Mouse (Mus musculus) MEL (cell line): ENCODE results near the gene Rplp2. TPM values are rescaled to one million over a fixed set of nuclear protein-coding genes. Genes with fewer than 3 reads are reported as not detected.
A peak's percentile ranks its signal among the peaks of the same experiment; 100 is the strongest.

Experiments
- DNase-seq: peaks from one replicate; pipeline ENCODE4 v3.0.0; 2011; ENCODE audit warnings: low read depth, low spot score
- H3K27ac ChIP-seq: 2 replicates; pipeline ENCODE4 v1.5.1; 2012; ENCODE audit warnings: low read depth, mild to moderate bottlenecking, control low read depth, low read length, moderate library complexity; ENCODE audit not compliant: control insufficient read depth
- H3K27me3 ChIP-seq, 2 experiments: fragments of 150-350 bp in 1 of 2; sonication (generic) in 1 of 2; 2 replicates each; pipeline ENCODE4 v1.6.1; 2012; ENCODE audit warnings: low read length in 2 of 2, mild to moderate bottlenecking in 2 of 2, improper control_type of control experiment in 1 of 2, moderate library complexity in 1 of 2; ENCODE audit not compliant: insufficient read depth in 2 of 2, control insufficient read depth in 1 of 2
- H3K36me3 ChIP-seq, 2 experiments: 2 replicates each; pipeline ENCODE4 v1.6.1; 2012 to 2014; ENCODE audit warnings: low read length in 2 of 2, improper control_type of control experiment in 1 of 2, inconsistent platforms in 1 of 2, mild to moderate bottlenecking in 1 of 2; ENCODE audit not compliant: insufficient read depth in 2 of 2, control insufficient read depth in 1 of 2
- H3K4me1 ChIP-seq, 2 experiments: fragments of 150-350 bp in 1 of 2; sonication (generic) in 1 of 2; 2 replicates each; pipeline ENCODE4 v1.6.1; 2012; ENCODE audit warnings: low read length in 2 of 2, improper control_type of control experiment in 1 of 2, mild to moderate bottlenecking in 1 of 2; ENCODE audit not compliant: insufficient read depth in 2 of 2, control insufficient read depth in 1 of 2
- H3K4me3 ChIP-seq, 2 experiments: fragments of 150-350 bp in 1 of 2; sonication (generic) in 1 of 2; 2 replicates each; pipeline ENCODE4 v1.5.1; 2012; ENCODE audit warnings: low read depth in 2 of 2, low read length in 2 of 2, mild to moderate bottlenecking in 2 of 2, moderate library complexity in 2 of 2, control low read depth in 1 of 2, improper control_type of control experiment in 1 of 2; ENCODE audit not compliant: control insufficient read depth in 1 of 2, insufficient read depth in 1 of 2
- H3K79me2 ChIP-seq: 2 replicates; pipeline ENCODE4 v1.6.1; 2012; ENCODE audit warnings: mild to moderate bottlenecking, low read length, moderate library complexity; ENCODE audit not compliant: control insufficient read depth, poor library complexity, insufficient read depth
- H3K9ac ChIP-seq: 2 replicates; pipeline ENCODE4 v1.6.1; 2012; ENCODE audit warnings: low read depth, mild to moderate bottlenecking, control low read depth, low read length, moderate library complexity; ENCODE audit not compliant: control insufficient read depth, poor library complexity, severe bottlenecking
- H3K9me3 ChIP-seq: fragments of 150-350 bp; sonication (generic); replicated peaks from 2 replicates; pipeline ENCODE4 v1.6.1; 2012; ENCODE audit warnings: mild to moderate bottlenecking, low read length, improper control_type of control experiment, moderate library complexity; ENCODE audit not compliant: insufficient read depth
- BHLHE40 ChIP-seq: IDR thresholded peaks from 2 replicates; pipeline ENCODE4 v1.6.1; 2012; ENCODE audit warnings: low read depth, mild to moderate bottlenecking, inconsistent platforms, low read length, improper control_type of control experiment, borderline replicate concordance
- CHD1 ChIP-seq: IDR thresholded peaks from 2 replicates; pipeline ENCODE4 v1.6.1; 2012; ENCODE audit warnings: low read depth, mild to moderate bottlenecking, inconsistent platforms, low read length, improper control_type of control experiment
- CHD2 ChIP-seq: IDR thresholded peaks from 2 replicates; pipeline ENCODE4 v1.6.1; 2011; ENCODE audit warnings: low read length, improper control_type of control experiment
- CTCF ChIP-seq, 3 experiments: IDR thresholded peaks in 2 of 3; conservative IDR thresholded peaks in 1 of 3; 2 replicates each; pipeline ENCODE4 v1.5.1; 2011 to 2012; ENCODE audit warnings: low read length in 3 of 3, low read depth in 2 of 3, mild to moderate bottlenecking in 2 of 3, improper control_type of control experiment in 1 of 3, inconsistent platforms in 1 of 3, mixed read lengths in 1 of 3, moderate library complexity in 1 of 3; ENCODE audit not compliant: control insufficient read depth in 1 of 3, insufficient read depth in 1 of 3, poor library complexity in 1 of 3, severe bottlenecking in 1 of 3
- E2F4 ChIP-seq: IDR thresholded peaks from 2 replicates; pipeline ENCODE4 v1.6.1; 2011; ENCODE audit warnings: low read depth, low read length, improper control_type of control experiment, borderline replicate concordance
- ELF1 ChIP-seq: IDR thresholded peaks from 2 replicates; pipeline ENCODE4 v1.6.1; 2014; ENCODE audit warnings: low read depth, mild to moderate bottlenecking, inconsistent platforms, low read length, improper control_type of control experiment, moderate library complexity
- EP300 ChIP-seq, 2 experiments: IDR thresholded peaks; 2 replicates each; pipeline ENCODE4 v1.6.1; 2011; ENCODE audit warnings: improper control_type of control experiment in 2 of 2, low read length in 2 of 2, low read depth in 1 of 2, mild to moderate bottlenecking in 1 of 2
- GABPA ChIP-seq: IDR thresholded peaks from 2 replicates; pipeline ENCODE4 v1.6.1; 2012; ENCODE audit warnings: low read depth, mild to moderate bottlenecking, inconsistent platforms, low read length, improper control_type of control experiment, moderate library complexity
- GATA1 ChIP-seq: IDR thresholded peaks from 2 replicates; pipeline ENCODE4 v1.6.1; 2011; ENCODE audit warnings: low read depth, low read length, improper control_type of control experiment
- HCFC1 ChIP-seq: IDR thresholded peaks from 2 replicates; pipeline ENCODE4 v1.6.1; 2012; ENCODE audit warnings: low read depth, mild to moderate bottlenecking, inconsistent platforms, low read length, improper control_type of control experiment, moderate library complexity
- JUND ChIP-seq: IDR thresholded peaks from 2 replicates; pipeline ENCODE4 v1.6.1; 2011; ENCODE audit warnings: low read depth, mild to moderate bottlenecking, improper control_type of control experiment, low read length
- KAT2A ChIP-seq: conservative IDR thresholded peaks from 2 replicates; pipeline ENCODE4 v1.6.1; 2012; ENCODE audit warnings: low read depth, low read length, improper control_type of control experiment, inconsistent platforms
- MAFK ChIP-seq: IDR thresholded peaks from 2 replicates; pipeline ENCODE4 v1.6.1; 2011; ENCODE audit warnings: low read depth, mild to moderate bottlenecking, low read length, improper control_type of control experiment, borderline replicate concordance
- MAX ChIP-seq: IDR thresholded peaks from 2 replicates; pipeline ENCODE4 v1.6.1; 2011; ENCODE audit warnings: low read length, improper control_type of control experiment
- MAZ ChIP-seq: IDR thresholded peaks from 2 replicates; pipeline ENCODE4 v1.6.1; 2012; ENCODE audit warnings: low read depth, mild to moderate bottlenecking, inconsistent platforms, low read length, improper control_type of control experiment
- MEF2A ChIP-seq: IDR thresholded peaks from 2 replicates; pipeline ENCODE4 v1.6.1; 2014; ENCODE audit warnings: low read depth, mild to moderate bottlenecking, inconsistent platforms, low read length, improper control_type of control experiment; ENCODE audit not compliant: poor library complexity, insufficient replicate concordance, severe bottlenecking; ENCODE audit errors: extremely low read depth
- MXI1 ChIP-seq: IDR thresholded peaks from 2 replicates; pipeline ENCODE4 v1.6.1; 2011; ENCODE audit warnings: mild to moderate bottlenecking, low read depth, low read length, improper control_type of control experiment
- MYB ChIP-seq: IDR thresholded peaks from 2 replicates; pipeline ENCODE4 v1.6.1; 2011; ENCODE audit warnings: mild to moderate bottlenecking, low read depth, low read length, improper control_type of control experiment
- MYC ChIP-seq: IDR thresholded peaks from 2 replicates; pipeline ENCODE4 v1.6.1; 2011; ENCODE audit warnings: low read depth, mild to moderate bottlenecking, low read length, improper control_type of control experiment, moderate library complexity
- NELFE ChIP-seq: IDR thresholded peaks from 2 replicates; pipeline ENCODE4 v1.6.1; 2011; ENCODE audit warnings: low read depth, low read length, improper control_type of control experiment
- NRF1 ChIP-seq: IDR thresholded peaks from 2 replicates; pipeline ENCODE4 v1.6.1; 2014; ENCODE audit warnings: low read depth, mild to moderate bottlenecking, inconsistent platforms, low read length, improper control_type of control experiment, moderate library complexity; ENCODE audit not compliant: poor library complexity, insufficient read depth, severe bottlenecking
- POLR2AphosphoS2 ChIP-seq: IDR thresholded peaks from 2 replicates; pipeline ENCODE4 v1.6.1; 2011; ENCODE audit warnings: low read length, improper control_type of control experiment
- POLR2AphosphoS5 ChIP-seq: IDR thresholded peaks from 2 replicates; pipeline ENCODE4 v1.6.1; 2012; ENCODE audit warnings: low read depth, borderline replicate concordance, mild to moderate bottlenecking, inconsistent platforms, low read length, moderate library complexity, mixed read lengths
- RAD21 ChIP-seq: IDR thresholded peaks from 2 replicates; pipeline ENCODE4 v1.6.1; 2011; ENCODE audit warnings: mild to moderate bottlenecking, low read depth, low read length, improper control_type of control experiment
- RCOR1 ChIP-seq: IDR thresholded peaks from 2 replicates; pipeline ENCODE4 v1.6.1; 2012; ENCODE audit warnings: low read depth, mild to moderate bottlenecking, inconsistent platforms, low read length, improper control_type of control experiment
- SIN3A ChIP-seq: IDR thresholded peaks from 2 replicates; pipeline ENCODE4 v1.6.1; 2012; ENCODE audit warnings: low read length, improper control_type of control experiment, inconsistent platforms
- SMC3 ChIP-seq: IDR thresholded peaks from 2 replicates; pipeline ENCODE4 v1.6.1; 2011; ENCODE audit warnings: low read depth, low read length, improper control_type of control experiment
- TAL1 ChIP-seq: IDR thresholded peaks from 2 replicates; pipeline ENCODE4 v1.6.1; 2012; ENCODE audit warnings: mild to moderate bottlenecking, inconsistent platforms, low read length, moderate library complexity, mixed read lengths
- TBP ChIP-seq: IDR thresholded peaks from 2 replicates; pipeline ENCODE4 v1.8.0; 2011; ENCODE audit warnings: low read depth, low read length, improper control_type of control experiment
- TCF12 ChIP-seq: IDR thresholded peaks from 2 replicates; pipeline ENCODE4 v1.6.1; 2014; ENCODE audit warnings: low read depth, mild to moderate bottlenecking, inconsistent platforms, low read length, improper control_type of control experiment, moderate library complexity
- UBTF ChIP-seq: IDR thresholded peaks from 2 replicates; pipeline ENCODE4 v1.6.1; 2012; ENCODE audit warnings: low read depth, mild to moderate bottlenecking, inconsistent platforms, low read length, improper control_type of control experiment, moderate library complexity, borderline replicate concordance; ENCODE audit not compliant: insufficient read depth
- USF1 ChIP-seq: IDR thresholded peaks from 2 replicates; pipeline ENCODE4 v1.6.1; 2014; ENCODE audit warnings: low read depth, mild to moderate bottlenecking, inconsistent platforms, low read length, improper control_type of control experiment, moderate library complexity
- USF2 ChIP-seq, 2 experiments: IDR thresholded peaks; 2 replicates each; pipeline ENCODE4 v1.6.1; 2011 to 2012; ENCODE audit warnings: improper control_type of control experiment in 2 of 2, low read length in 2 of 2, borderline replicate concordance in 1 of 2, inconsistent platforms in 1 of 2, low read depth in 1 of 2, mild to moderate bottlenecking in 1 of 2; ENCODE audit not compliant: insufficient read depth in 1 of 2
- ZC3H11A ChIP-seq: IDR thresholded peaks from 2 replicates; pipeline ENCODE4 v1.6.1; 2012; ENCODE audit warnings: low read depth, mild to moderate bottlenecking, inconsistent platforms, low read length, improper control_type of control experiment
- ZMIZ1 ChIP-seq: IDR thresholded peaks from 2 replicates; pipeline ENCODE4 v1.6.1; 2012; ENCODE audit warnings: low read depth, mild to moderate bottlenecking, inconsistent platforms, low read length, improper control_type of control experiment, moderate library complexity
- ZNF384 ChIP-seq: IDR thresholded peaks from 2 replicates; pipeline ENCODE4 v1.6.1; 2012; ENCODE audit warnings: low read depth, mild to moderate bottlenecking, inconsistent platforms, low read length, improper control_type of control experiment
- polyA plus RNA-seq, 2 experiments: library from polyadenylated mRNA; stranded (reverse) in 1 of 2; unstranded in 1 of 2; fragments of >175 nt in 1 of 2; fragments of >200 nt in 1 of 2; gene quantifications; 2 replicates each; pipeline versions ENCODE4 v1.2.1 to v1.2.4; 2012; ENCODE audit warnings: low replicate concordance in 2 of 2, low read depth in 1 of 2; ENCODE audit not compliant: insufficient read length in 2 of 2, insufficient read depth in 1 of 2, missing spikeins in 1 of 2
- total RNA-seq: library from RNA; depleted of rRNA; stranded (reverse); fragments of 300-350 nt; gene quantifications from 2 replicates; pipeline ENCODE4 v1.2.3, GENCODE M21; 2012

Gene Rplp2
- total and polyA plus RNA-seq, 3 experiments = 3,503 to 3,690 TPM; not detected in 1

GRCm38 (mm10) chr7:141468522-141469211 is 21.5 kb downstream of the Rplp2 start:
- peak overlapping the region; percentile 88 for H3K9ac ChIP-seq
- H3K36me3 ChIP-seq = peaks cover 0 to 12% of the 10 kb centered on the region in 2 experiments; a peak in 2 of 4 replicates
- H3K9me3 ChIP-seq = no peaks in the 10 kb centered on the region
- H3K79me2 ChIP-seq = peaks cover 18% of the 10 kb centered on the region
- H3K4me1 ChIP-seq = peaks cover 8 to 29% of the 10 kb centered on the region in 2 experiments
- peak overlapping the region; percentile 92 for H3K27ac ChIP-seq
- no peaks in the 10 kb centered on the region for H3K27me3 ChIP-seq
- H3K4me3 ChIP-seq = peak overlapping the region; percentile 87 to 97
- peak; percentile 95 for DNase-seq
- TF ChIP-seq RCOR1 = peak; percentile 40; the same call in 1 of the 2 replicates
- no peak for TF ChIP-seq UBTF
- TF ChIP-seq USF2 (IDR thresholded peaks at IDR 0.05; ENCODE audit: borderline replicate concordance in 1 of 2, insufficient read depth in 1 of 2, low read depth in 1 of 2, low read length in 2 of 2) = no peak
- TF ChIP-seq MYB = no peak
- no peak for TF ChIP-seq MAZ
- no peak for TF ChIP-seq HCFC1
- TF ChIP-seq CHD2 = no peak
- TF ChIP-seq CHD1 = no peak
- TF ChIP-seq E2F4 = no peak
- TF ChIP-seq EP300 (IDR thresholded peaks at IDR 0.05; ENCODE audit: low read depth in 1 of 2, low read length in 2 of 2) = peak; percentile 74 to 75
- peak; percentile 73 for TF ChIP-seq MAX
- no peak for TF ChIP-seq USF1
- no peak for TF ChIP-seq NRF1
- no peak for TF ChIP-seq MEF2A
- peak; percentile 63 for TF ChIP-seq NELFE
- TF ChIP-seq SMC3 = no peak
- no peak for TF ChIP-seq ZMIZ1
- peak; percentile 85 for TF ChIP-seq MYC
- peak; percentile 60 for TF ChIP-seq MXI1
- TF ChIP-seq GABPA = no peak
- TF ChIP-seq SIN3A = peak; percentile 69
- TF ChIP-seq ZC3H11A = no peak
- TF ChIP-seq TAL1 = peak; percentile 78
- peak; percentile 49 for TF ChIP-seq GATA1
- peak; percentile 34 to 48 (median 40) for TF ChIP-seq CTCF (IDR thresholded peaks at IDR 0.05 in 2 of 3, conservative IDR thresholded peaks at IDR 0.05 in 1 of 3; ENCODE audit: control insufficient read depth in 1 of 3, insufficient read depth in 1 of 3, low read depth in 2 of 3, low read length in 3 of 3, poor library complexity in 1 of 3, severe bottlenecking in 1 of 3)
- no peak for TF ChIP-seq KAT2A
- no peak for TF ChIP-seq ZNF384
- TF ChIP-seq RAD21 = no peak
- no peak for TF ChIP-seq POLR2AphosphoS5
- TF ChIP-seq TCF12 = peak; percentile 1; the same call in 1 of the 2 replicates
- no peak for TF ChIP-seq MAFK
- TF ChIP-seq POLR2AphosphoS2 = no peak
- TF ChIP-seq TBP = no peak
- TF ChIP-seq JUND = peak; percentile 94
- no peak for TF ChIP-seq BHLHE40
- no peak for TF ChIP-seq ELF1
